Mouse (Mus musculus) liver, adult 2 months (tissue): ENCODE measurements around the gene Cabin1. TPM values are rescaled to one million over a fixed set of nuclear protein-coding genes. Genes with fewer than 3 reads are reported as not detected.

Source experiments
- DNase-seq: peaks from one replicate; pipeline ENCODE4 v3.0.0-alpha.2; 2011; ENCODE audit warnings: low read depth, low spot score; ENCODE audit errors: extremely low read depth
- H3K27ac ChIP-seq: fragments of 200-500 bp; replicated peaks from 2 replicates; pipeline ENCODE4 v1.5.1; 2012; ENCODE audit warnings: low read depth, mild to moderate bottlenecking, control low read depth, inconsistent platforms, low read length; ENCODE audit not compliant: insufficient read depth
- H3K27me3 ChIP-seq: fragments of 200-500 bp; 2 replicates; pipeline ENCODE4 v1.6.1; 2012; ENCODE audit warnings: mild to moderate bottlenecking, moderate library complexity, low read length, inconsistent platforms; ENCODE audit not compliant: control insufficient read depth, insufficient read depth
- H3K36me3 ChIP-seq: fragments of 200-500 bp; 2 replicates; pipeline ENCODE4 v1.6.1; 2012; ENCODE audit warnings: low read length, inconsistent platforms; ENCODE audit not compliant: control insufficient read depth, insufficient read depth
- H3K4me1 ChIP-seq: fragments of 200-500 bp; 2 replicates; pipeline ENCODE4 v1.6.1; 2011; ENCODE audit warnings: low read length; ENCODE audit not compliant: control insufficient read depth, insufficient read depth
- H3K4me3 ChIP-seq: fragments of 200-500 bp; 2 replicates; pipeline ENCODE4 v1.5.1; 2011; ENCODE audit warnings: low read depth, mild to moderate bottlenecking, control low read depth, low read length, moderate library complexity; ENCODE audit not compliant: insufficient read depth
- H3K79me2 ChIP-seq: fragments of 200-500 bp; 2 replicates; pipeline ENCODE4 v1.6.1; 2012; ENCODE audit warnings: inconsistent platforms, mild to moderate bottlenecking, low read length, moderate library complexity; ENCODE audit not compliant: control insufficient read depth, insufficient read depth
- H3K9ac ChIP-seq: fragments of 200-500 bp; 2 replicates; pipeline ENCODE4 v1.6.1; 2012; ENCODE audit warnings: low read depth, mild to moderate bottlenecking, control low read depth, inconsistent platforms, low read length
- CTCF ChIP-seq: fragments of 200-500 bp; IDR thresholded peaks from 2 replicates; pipeline ENCODE4 v1.5.1; 2011; ENCODE audit warnings: low read depth, low read length, control low read depth
- POLR2A ChIP-seq: fragments of 200-500 bp; IDR thresholded peaks from 2 replicates; pipeline ENCODE4 v1.6.1; 2011; ENCODE audit warnings: low read length, control low read depth; ENCODE audit not compliant: insufficient read depth; ENCODE audit errors: extremely low read depth
- WGBS: fragments of 180-500 bp; shearing (Covaris S2); methylation state at CpG from one replicate; pipeline ENCODE4 v1.1.7; 2018; 5-methylcytosine and 5-hydroxymethylcytosine counted together
- polyA plus RNA-seq: library from polyadenylated mRNA; depleted of rRNA; stranded (reverse); fragments of >200 nt; gene quantifications from 2 replicates; pipeline ENCODE4 v1.2.3, GENCODE M21; 2012
- total RNA-seq: library from RNA; depleted of rRNA; stranded (reverse); fragments of >200 nt; gene quantifications from 2 replicates; pipeline ENCODE4 v1.2.3, GENCODE M21; 2014

The Cabin1 gene
- total and polyA plus RNA-seq, 2 experiments: 7.7 to 7.8 TPM

GRCm38 (mm10) chr10:75657165-75657564 lies 107.0 kb downstream of the Cabin1 start:
- Histone ChIP-seq H3K27me3 (no peaks in the 10 kb centered on the region), H3K79me2 (no peaks in the 10 kb centered on the region), H3K4me3 (no peak overlapping the region), H3K36me3 (peaks cover 5% of the 10 kb centered on the region; the same call in 1 of the 2 replicates), H3K9ac (no peak overlapping the region), H3K27ac (no peak overlapping the region), H3K4me1 (no peaks in the 10 kb centered on the region)
- no peak for TF ChIP-seq CTCF
- no peak for TF ChIP-seq POLR2A
- WGBS: 97% methylated on average over 5 of the region's 5 CpGs
- no peak for DNase-seq

DNA sequence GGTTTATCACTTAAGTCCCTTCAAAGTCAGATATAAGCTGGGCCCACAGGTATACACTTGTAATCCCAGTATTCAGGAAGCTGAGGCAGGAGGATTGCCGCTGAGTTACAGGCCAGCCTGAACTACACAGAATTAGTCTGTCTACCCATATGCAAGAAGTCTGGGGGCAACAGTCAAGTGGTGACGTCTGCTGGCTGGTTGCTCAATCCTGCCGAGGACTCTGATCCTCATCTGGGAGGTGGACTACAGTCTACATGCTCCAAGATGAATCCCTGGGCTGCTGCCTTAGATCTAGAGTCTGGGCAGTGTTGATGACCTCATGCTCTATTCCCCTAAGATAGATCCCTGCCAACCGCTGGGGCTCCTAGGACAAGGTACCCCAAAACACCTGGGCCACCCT lies 110.1 kb downstream of the Cabin1 start:
- Histone ChIP-seq H3K4me1 (no peaks in the 10 kb centered on the region), H3K36me3 (peaks cover 5% of the 10 kb centered on the region; the same call in 1 of the 2 replicates), H3K27ac (no peak overlapping the region), H3K4me3 (no peak overlapping the region), H3K9ac (no peak overlapping the region), H3K27me3 (no peaks in the 10 kb centered on the region), H3K79me2 (no peaks in the 10 kb centered on the region)
- 59% methylated on average over 4 of the region's 4 CpGs for WGBS
- DNase-seq: peak; percentile 54
- TF ChIP-seq POLR2A (no peak), CTCF (no peak)

DNA sequence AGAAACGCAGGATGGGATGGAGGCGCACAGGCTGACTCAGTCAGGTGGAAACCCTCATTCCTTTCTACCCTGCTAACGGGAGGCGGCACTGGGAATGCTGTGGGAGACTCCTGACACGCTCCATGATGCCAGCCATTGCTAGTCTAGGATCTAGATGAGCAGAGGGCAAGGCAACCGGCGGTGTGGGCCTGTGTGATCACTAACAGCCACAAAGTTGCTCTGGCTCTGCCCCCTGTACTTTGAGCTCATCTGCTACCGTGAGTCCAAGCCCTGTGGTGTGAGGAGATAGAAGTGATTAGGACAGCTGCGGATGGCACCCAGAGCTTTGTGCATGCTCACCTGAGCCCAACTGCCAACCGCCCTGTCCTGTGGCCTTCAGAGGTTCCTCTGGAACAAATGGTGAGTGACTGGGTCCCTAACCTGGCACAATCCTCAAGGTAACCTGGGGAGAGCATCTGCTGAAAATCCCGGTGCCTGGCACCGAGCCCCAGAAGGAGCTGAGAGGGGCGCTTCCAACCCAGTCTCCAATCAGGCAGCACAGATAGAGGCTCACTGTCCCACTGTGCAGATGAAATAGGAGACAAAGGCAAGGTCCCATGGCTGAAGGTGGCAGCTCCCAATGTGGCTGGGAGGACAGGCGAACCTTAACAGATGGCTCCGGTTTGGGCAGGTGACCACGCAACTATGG lies 112.6 kb downstream of the Cabin1 start:
- Histone ChIP-seq H3K9ac (no peak overlapping the region), H3K4me3 (no peak overlapping the region), H3K4me1 (no peaks in the 10 kb centered on the region), H3K79me2 (no peaks in the 10 kb centered on the region), H3K27ac (no peak overlapping the region), H3K36me3 (peaks cover 5% of the 10 kb centered on the region; the same call in 1 of the 2 replicates), H3K27me3 (no peaks in the 10 kb centered on the region)
- TF ChIP-seq POLR2A: no peak
- no peak for TF ChIP-seq CTCF
- WGBS: 94% methylated on average over 16 of the region's 16 CpGs
- DNase-seq: no peak

GRCm38 (mm10) chr10:75650306-75650902 lies 113.7 kb downstream of the Cabin1 start:
- no peaks in the 10 kb centered on the region for H3K4me1 ChIP-seq
- WGBS: 96% methylated on average over 6 of the region's 6 CpGs
- H3K79me2 ChIP-seq: no peaks in the 10 kb centered on the region
- TF ChIP-seq CTCF (no peak), POLR2A (no peak)
- no peak overlapping the region for H3K4me3 ChIP-seq
- H3K9ac ChIP-seq: no peak overlapping the region
- H3K27me3 ChIP-seq: no peaks in the 10 kb centered on the region
- DNase-seq: no peak
- H3K27ac ChIP-seq: no peak overlapping the region
- H3K36me3 ChIP-seq: peaks cover 3% of the 10 kb centered on the region; the same call in 1 of the 2 replicates

- Histone ChIP-seq H3K27me3 (no peaks in the 10 kb centered on the region), H3K4me3 (no peak overlapping the region), H3K9ac (no peak overlapping the region), H3K4me1 (no peaks in the 10 kb centered on the region), H3K79me2 (no peaks in the 10 kb centered on the region), H3K27ac (no peak overlapping the region), H3K36me3 (peaks cover 3% of the 10 kb centered on the region; the same call in 1 of the 2 replicates)
- 76% methylated on average over 4 of the region's 4 CpGs for WGBS
- no peak for DNase-seq
- TF ChIP-seq CTCF (no peak), POLR2A (no peak)
Observed at GRCm38 (mm10) chr10:75649406-75649995, 114.6 kb downstream of the Cabin1 start.
